Mouse (Mus musculus): ENCODE results near the gene Aamdc.

Aamdc gene

GRCm38 (mm10) chr7:97579067-97579975 lies at the start of gene Aamdc, which contains the start of gene Rsf1:
Gene Aamdc (minus strand): TSS chr7:97579497.
Gene Rsf1 (plus strand): TSS chr7:97579889.
- in situ Hi-C loops (cut with MboI, MseI): loop anchor here (25.0 kb wide), 1 partner anchor 1958 kb away; the partner anchor contains the start of gene Arrb1

GRCm38 (mm10) chr7:97623402-97623801 lies 44.1 kb upstream of the Aamdc start:
- in situ Hi-C loops (cut with MboI, MseI): no loop called here

GRCm38 (mm10) chr7:97622676-97623075 lies 43.4 kb upstream of the Aamdc start:
- in situ Hi-C loops (cut with MboI, MseI): no loop called here

- in situ Hi-C loops (cut with MboI, MseI): no loop called here
Measured at GRCm38 (mm10) chr7:97621346-97621745, 42.0 kb upstream of the Aamdc start.

- in situ Hi-C loops (cut with MboI, MseI): loop anchor here (25.0 kb wide), 1 partner anchor 1939 kb away; the partner anchor contains the start of gene Arrb1
Measured at GRCm38 (mm10) chr7:97598548-97598947, 19.3 kb upstream of the Aamdc start.

- in situ Hi-C loops (cut with MboI, MseI): loop anchor here (25.0 kb wide), 1 partner anchor 1944 kb away; the partner anchor contains the start of gene Arrb1
Measured at GRCm38 (mm10) chr7:97593535-97593934, 14.2 kb upstream of the Aamdc start.

GRCm38 (mm10) chr7:97592396-97592795 lies 13.1 kb upstream of the Aamdc start:
- in situ Hi-C loops (cut with MboI, MseI): loop anchor here (25.0 kb wide), 1 partner anchor 1945 kb away; the partner anchor contains the start of gene Arrb1

GRCm38 (mm10) chr7:97591336-97591735 lies 12.0 kb upstream of the Aamdc start:
- in situ Hi-C loops (cut with MboI, MseI): loop anchor here (25.0 kb wide), 1 partner anchor 1946 kb away; the partner anchor contains the start of gene Arrb1

GRCm38 (mm10) chr7:97590488-97590887 lies 11.2 kb upstream of the Aamdc start:
- in situ Hi-C loops (cut with MboI, MseI): loop anchor here (25.0 kb wide), 1 partner anchor 1947 kb away; the partner anchor contains the start of gene Arrb1

- in situ Hi-C loops (cut with MboI, MseI): loop anchor here (25.0 kb wide), 1 partner anchor 1949 kb away; the partner anchor contains the start of gene Arrb1
Measured at GRCm38 (mm10) chr7:97588506-97588905, 9.2 kb upstream of the Aamdc start.

GRCm38 (mm10) chr7:97580843-97581214 lies 1.5 kb upstream of the Aamdc start:
- in situ Hi-C loops (cut with MboI, MseI): loop anchor here (25.0 kb wide), 1 partner anchor 1956 kb away; the partner anchor contains the start of gene Arrb1

- in situ Hi-C loops (cut with MboI, MseI): loop anchor here (25.0 kb wide), 1 partner anchor 1957 kb away; the partner anchor contains the start of gene Arrb1
Measured at GRCm38 (mm10) chr7:97579976-97580842, 912 bp upstream of the Aamdc start.

- in situ Hi-C loops (cut with MboI, MseI): loop anchor here (25.0 kb wide), 1 partner anchor 1959 kb away; the partner anchor contains the start of gene Arrb1
Measured at GRCm38 (mm10) chr7:97578361-97579066, 783 bp downstream of the Aamdc start.

- in situ Hi-C loops (cut with MboI, MseI): no loop called here
Measured at GRCm38 (mm10) chr7:97570389-97570788, 8.9 kb downstream of the Aamdc start.

GRCm38 (mm10) chr7:97569372-97569771 lies 9.9 kb downstream of the Aamdc start:
- in situ Hi-C loops (cut with MboI, MseI): no loop called here

GRCm38 (mm10) chr7:97563576-97563975 lies 15.7 kb downstream of the Aamdc start:
- in situ Hi-C loops (cut with MboI, MseI): no loop called here

GRCm38 (mm10) chr7:97550673-97551072 lies 28.6 kb downstream of the Aamdc start:
- in situ Hi-C loops (cut with MboI, MseI): no loop called here

GRCm38 (mm10) chr7:97549301-97549700 lies 30.0 kb downstream of the Aamdc start:
- in situ Hi-C loops (cut with MboI, MseI): no loop called here

GRCm38 (mm10) chr7:97546462-97546861 lies 32.8 kb downstream of the Aamdc start:
- in situ Hi-C loops (cut with MboI, MseI): no loop called here

- in situ Hi-C loops (cut with MboI, MseI): no loop called here
Measured at GRCm38 (mm10) chr7:97536571-97536970, 42.7 kb downstream of the Aamdc start.

- in situ Hi-C loops (cut with MboI, MseI): no loop called here
Measured at GRCm38 (mm10) chr7:97535531-97535930, 43.8 kb downstream of the Aamdc start.
